ENCODE assay signal across 13 mouse cellular contexts in genomic region chr17:84197912-84198344, GRCm38 (mm10). TPM values are rescaled to one million over a fixed set of nuclear protein-coding genes. Genes with fewer than 3 reads are reported as not detected.
DNase-seq lines count a peak whose midpoint lies in the region; ATAC-seq and TF ChIP-seq lines count a peak whose summit lies in the region.
"Had no signal": no experiment of that assay in that cellular context is flagged by ENCODE, and none has a peak within 500 bp of the region (broad histone marks: within the 10 kb centered on the region; RNA-seq: fewer than 3 reads in every experiment).

No protein-coding gene starts in this region.

- H3K36me3 ChIP-seq in liver, embryonic 16.5 days (ENCODE audit: control insufficient read depth, insufficient read depth) = no peaks in the 10 kb centered on the region
- peaks cover 2% of the 10 kb centered on the region; the same call in 1 of the 2 replicates for H3K36me3 ChIP-seq in intestine, embryonic 16.5 days (ENCODE audit: control insufficient read depth, insufficient read depth, low read length)
- H3K36me3 ChIP-seq in kidney, embryonic 15.5 days = peaks cover 15% of the 10 kb centered on the region; the same call in 1 of the 2 replicates
- H3K36me3 ChIP-seq in stomach, postnatal 0 days (ENCODE audit: control insufficient read depth, insufficient read depth, low read length) = peaks cover 3% of the 10 kb centered on the region; the same call in 1 of the 2 replicates

- H3K4me2 ChIP-seq in liver, embryonic 16.5 days (ENCODE audit: low read depth, low read length) = no peak overlapping the region
- H3K4me2 ChIP-seq in intestine, embryonic 16.5 days (ENCODE audit: low read depth, low read length) = no peak overlapping the region
- no peak overlapping the region for H3K4me2 ChIP-seq in kidney, embryonic 15.5 days
- no peak overlapping the region for H3K4me2 ChIP-seq in stomach, postnatal 0 days (replicated peaks; ENCODE audit: low read depth)

- no peaks in the 10 kb centered on the region; the same call in 1 of the 2 replicates for H3K4me1 ChIP-seq in liver, embryonic 16.5 days (ENCODE audit: control insufficient read depth, low read depth, low read length)
- H3K4me1 ChIP-seq in intestine, embryonic 16.5 days (ENCODE audit: control insufficient read depth, insufficient read depth, low read length) = peaks cover 6% of the 10 kb centered on the region; the same call in 1 of the 2 replicates
- peaks cover 22% of the 10 kb centered on the region for H3K4me1 ChIP-seq in kidney, embryonic 15.5 days
- no peaks in the 10 kb centered on the region for H3K4me1 ChIP-seq in stomach, postnatal 0 days (replicated peaks; ENCODE audit: control insufficient read depth, insufficient read depth)

- H3K4me3 ChIP-seq in liver, embryonic 16.5 days (ENCODE audit: low read depth, low read length) = no peak overlapping the region
- H3K4me3 ChIP-seq in intestine, embryonic 16.5 days (ENCODE audit: low read length) = no peak overlapping the region
- H3K4me3 ChIP-seq in kidney, embryonic 15.5 days (replicated peaks) = no peak overlapping the region
- H3K4me3 ChIP-seq in stomach, postnatal 0 days (ENCODE audit: low read depth, low read length) = no peak overlapping the region

- TF ChIP-seq EP300 in stomach, postnatal 0 days (optimal IDR thresholded peaks at IDR 0.05) = no peak

- DNase-seq in liver = no peak
- DNase-seq in stomach, postnatal 0 days (ENCODE audit: low spot score) = no peak
- DNase-seq in cerebellum, adult 18-20 months = no peak
- no peak for DNase-seq in cerebellum, postnatal 10 days
- DNase-seq: cerebellum, postnatal 14 days; heart, postnatal 10 days; layer of hippocampus, adult 9-11 months; midbrain, embryonic 14.5 days had no signal

- no peaks in the 10 kb centered on the region for H3K9me3 ChIP-seq in liver, embryonic 16.5 days (replicated peaks; ENCODE audit: control insufficient read depth, low read length)
- H3K9me3 ChIP-seq in intestine, embryonic 16.5 days (ENCODE audit: control insufficient read depth, low read length) = no peaks in the 10 kb centered on the region
- no peaks in the 10 kb centered on the region for H3K9me3 ChIP-seq in kidney, embryonic 15.5 days (replicated peaks)
- H3K9me3 ChIP-seq in stomach, postnatal 0 days (ENCODE audit: control insufficient read depth, low read length) = no peaks in the 10 kb centered on the region

- ATAC-seq in liver, embryonic 16.5 days (ENCODE audit: low read depth) = 0 out of 2 replicates have a peak, but pooled peaks have one; percentile 27
- ATAC-seq in intestine, embryonic 16.5 days = 0 out of 2 replicates have a peak, but pooled peaks have one; percentile 21
- ATAC-seq in kidney, embryonic 15.5 days (replicated peaks; ENCODE audit: low FRiP score) = peak; percentile 84
- 0 out of 2 replicates have a peak, but pooled peaks have one; percentile 24 for ATAC-seq in stomach, postnatal 0 days (ENCODE audit: low FRiP score, low TSS enrichment)
- ATAC-seq: forebrain, embryonic 16.5 days had no signal

- H3K27ac ChIP-seq in liver, embryonic 16.5 days (ENCODE audit: low read length) = no peak overlapping the region
- H3K27ac ChIP-seq in intestine, embryonic 16.5 days (ENCODE audit: low read length) = no peak overlapping the region
- H3K27ac ChIP-seq in kidney, embryonic 15.5 days = peak overlapping the region; percentile 49
- H3K27ac ChIP-seq in stomach, postnatal 0 days (replicated peaks) = no peak overlapping the region
- H3K27ac ChIP-seq: liver, embryonic 14.5 days had no signal

- H3K9ac ChIP-seq in liver, embryonic 16.5 days (ENCODE audit: low read depth, low read length) = no peak overlapping the region
- no peak overlapping the region for H3K9ac ChIP-seq in intestine, embryonic 16.5 days (ENCODE audit: low read depth, low read length)
- no peak overlapping the region for H3K9ac ChIP-seq in kidney, embryonic 15.5 days
- no peak overlapping the region for H3K9ac ChIP-seq in stomach, postnatal 0 days (ENCODE audit: low read length)
- H3K9ac ChIP-seq: liver, embryonic 14.5 days had no signal

- peak; percentile 28 for TF ChIP-seq CTCF in stomach, postnatal 0 days (IDR thresholded peaks at IDR 0.05; ENCODE audit: low read depth)

- H3K27me3 ChIP-seq in liver, embryonic 16.5 days (ENCODE audit: control insufficient read depth, insufficient read depth, low read depth, low read length) = no peaks in the 10 kb centered on the region
- H3K27me3 ChIP-seq in intestine, embryonic 16.5 days (replicated peaks; ENCODE audit: control insufficient read depth, insufficient read depth, low read length) = no peaks in the 10 kb centered on the region
- no peaks in the 10 kb centered on the region for H3K27me3 ChIP-seq in kidney, embryonic 15.5 days
- H3K27me3 ChIP-seq in stomach, postnatal 0 days (ENCODE audit: control insufficient read depth, insufficient read depth, low read length) = no peaks in the 10 kb centered on the region

- 70% methylated on average over 4 of the region's 4 CpGs for WGBS in liver, embryonic 16.5 days (ENCODE audit: insufficient replicate concordance)
- 49% methylated on average over 4 of the region's 4 CpGs for WGBS in intestine, embryonic 16.5 days
- 14% methylated on average over 4 of the region's 4 CpGs for WGBS in kidney, embryonic 15.5 days
- 47% methylated on average over 4 of the region's 4 CpGs for WGBS in stomach, postnatal 0 days

RNA-seq across cellular contexts. Expression of gene Zfp36l2, which starts 10.2 kb away (rescaled TPM):
- 4.6 and 4.7 TPM in 2 replicates for polyA plus RNA-seq in liver, embryonic 16.5 days (2015; fragmentation: Nextera tagmentation; extraction: Ambion mirVana)
- 14.4 and 16.2 TPM in 2 replicates for polyA plus RNA-seq in intestine, embryonic 16.5 days (2015; fragmentation: Nextera tagmentation; extraction: Ambion mirVana)
- polyA plus RNA-seq in kidney, embryonic 15.5 days (2015; fragmentation: Nextera tagmentation; extraction: Ambion mirVana) = 13.7 and 14.7 TPM in 2 replicates
- polyA plus RNA-seq in stomach, postnatal 0 days (2015; fragmentation: Nextera tagmentation; extraction: Ambion mirVana) = 17.5 and 18.3 TPM in 2 replicates

Comparison
In these comparisons a context has a peak if more than half of its experiments do, and no peak if none do; other contexts are left out.
1. ATAC-seq: peak in every context shown above with its lines; median percentile 84 in kidney, embryonic 15.5 days; 27 in liver, embryonic 16.5 days; 24 in stomach, postnatal 0 days; 21 in intestine, embryonic 16.5 days.